Mouse (Mus musculus) kidney, postnatal 10 days (tissue): ENCODE measurements around the gene Tsacc.
A peak's percentile ranks its signal among the peaks of the same experiment; 100 is the strongest.
"Not testable (repeated sequence)": the region's sequence is repeated elsewhere in the genome, so short reads cannot be mapped to it uniquely, and the experiment has no call there.

ENCODE experiments used
- DNase-seq: peaks from one replicate; pipeline ENCODE4 v3.0.0; 2021; ENCODE audit warnings: mixed read lengths

Tsacc gene

GRCm38 (mm10) chr3:88296561-88297318 is at the start of gene Tsacc, which contains the start of gene Cct3:
Tsacc (minus strand) TSS chr3:88296999.
Cct3 (plus strand) TSS chr3:88297116.
- DNase-seq, result peak; percentile 97

- DNase-seq, result no peak
Observed at GRCm38 (mm10) chr3:88339006-88339405, 42.2 kb upstream of the Tsacc start.

- no peak for DNase-seq
Observed at GRCm38 (mm10) chr3:88338316-88338715, 41.5 kb upstream of the Tsacc start.

GRCm38 (mm10) chr3:88337367-88338020 is 40.7 kb upstream of the Tsacc start:
- no peak for DNase-seq

- peak; percentile 98 for DNase-seq
Observed at GRCm38 (mm10) chr3:88336058-88337013, 39.5 kb upstream of the Tsacc start, which contains the start of the genes Tmem79 and Smg5. Tmem79 (minus strand) TSS chr3:88336148. Smg5 (plus strand) TSS chr3:88336260.

- no peak for DNase-seq
Observed at GRCm38 (mm10) chr3:88335436-88336053, 38.7 kb upstream of the Tsacc start.

- no peak for DNase-seq
Observed at GRCm38 (mm10) chr3:88334902-88335435, 38.2 kb upstream of the Tsacc start.

- peak; percentile 44 for DNase-seq
Observed at GRCm38 (mm10) chr3:88334029-88334658, 37.3 kb upstream of the Tsacc start.

- DNase-seq, result peak; percentile 60
Observed at GRCm38 (mm10) chr3:88331282-88331681, 34.5 kb upstream of the Tsacc start.

- DNase-seq, result no peak
Observed at GRCm38 (mm10) chr3:88328956-88329355, 32.2 kb upstream of the Tsacc start.

- peak; percentile 78 for DNase-seq
Observed at GRCm38 (mm10) chr3:88324951-88325405, 28.2 kb upstream of the Tsacc start, which contains the start of gene Glmp. Glmp (plus strand) TSS chr3:88325023.

GRCm38 (mm10) chr3:88299172-88299571 is 2.4 kb upstream of the Tsacc start:
- DNase-seq, result no peak

GRCm38 (mm10) chr3:88297321-88297851 is 587 bp upstream of the Tsacc start:
- DNase-seq, result no peak

- DNase-seq, result no peak
Observed at GRCm38 (mm10) chr3:88296110-88296560, 664 bp downstream of the Tsacc start.

GRCm38 (mm10) chr3:88295272-88295671 is 1.5 kb downstream of the Tsacc start:
- not testable (repeated sequence) for DNase-seq

GRCm38 (mm10) chr3:88291970-88292369 is 4.8 kb downstream of the Tsacc start:
- DNase-seq, result peak; percentile 33

GRCm38 (mm10) chr3:88288133-88288713 is 8.6 kb downstream of the Tsacc start:
- not testable (repeated sequence) for DNase-seq

GRCm38 (mm10) chr3:88287110-88287509 is 9.7 kb downstream of the Tsacc start, which contains the start of gene Gm38392:
Gm38392 (minus strand) TSS chr3:88287210.
- no peak for DNase-seq

GRCm38 (mm10) chr3:88285565-88285895 is 11.3 kb downstream of the Tsacc start:
- not testable (repeated sequence) for DNase-seq

GRCm38 (mm10) chr3:88284815-88285564 is 11.8 kb downstream of the Tsacc start:
- not testable (repeated sequence) for DNase-seq
